Mouse (Mus musculus) regulatory T cell (primary cell): ENCODE data around the gene Tspan3.

ENCODE experiments used
- in situ Hi-C: fragments of 300-600 bp; cut with MboI, MseI; formaldehyde crosslinking; loops from one replicate; pipeline ENCODE4 v1.15.1; 2025; ENCODE audit warnings: high pct_unique_total_duplicates

Gene Tspan3

GRCm38 (mm10) chr9:56165377-56165776, at the start of gene Tspan3:
TSS of gene Tspan3 (minus strand) at chr9:56165477.
- in situ Hi-C loops, result no loop called here

DNA sequence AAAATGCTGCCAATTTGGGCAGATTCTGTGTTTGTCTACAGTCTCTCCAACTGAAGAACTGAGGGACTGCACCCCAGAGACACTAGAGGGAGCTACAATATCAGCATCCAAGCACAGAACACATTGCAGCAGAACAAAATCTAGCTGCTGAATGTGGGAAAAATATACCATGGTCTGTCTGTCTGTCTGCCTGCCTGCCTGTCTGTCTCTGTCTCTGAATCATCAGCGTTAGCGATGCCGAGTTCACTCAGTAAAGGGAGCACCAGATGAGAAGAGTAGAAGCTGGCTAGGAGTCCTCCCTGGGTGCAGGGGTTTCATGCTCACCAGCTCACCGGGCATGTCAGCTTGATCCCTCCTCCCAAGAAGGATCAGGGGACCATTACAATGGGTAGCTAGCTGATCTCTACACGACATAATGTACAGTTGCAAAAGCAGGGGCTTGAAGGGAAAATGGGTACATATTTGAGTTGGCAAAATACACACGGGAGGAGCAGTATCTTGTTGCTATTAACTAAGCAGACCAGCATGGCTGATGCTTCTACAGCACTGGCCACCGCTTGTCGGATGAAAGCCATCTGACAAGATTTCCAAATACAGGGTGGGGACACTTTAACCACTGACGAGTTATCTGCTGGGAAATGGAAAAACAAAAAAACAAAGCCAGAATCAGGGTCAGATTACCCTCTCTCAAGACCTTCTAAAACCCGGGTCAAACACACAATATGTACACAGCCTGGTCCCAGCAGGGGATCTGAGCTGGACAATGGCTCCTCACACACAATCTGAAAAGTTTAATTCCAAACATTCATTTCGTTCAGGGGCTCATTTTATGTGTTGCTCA, 48.4 kb upstream of the Tspan3 start:
- in situ Hi-C loops, result no loop called here

- in situ Hi-C loops, result loop anchor here (5.0 kb wide), 1 partner anchor 343 kb away; no protein-coding TSS in a partner anchor
These were observed 43.5 kb upstream of the Tspan3 start for GRCm38 (mm10) chr9:56208817-56209216.

GRCm38 (mm10) chr9:56207516-56207915, 42.2 kb upstream of the Tspan3 start:
- in situ Hi-C loops, result loop anchor here (5.0 kb wide), 1 partner anchor 345 kb away; no protein-coding TSS in a partner anchor

DNA sequence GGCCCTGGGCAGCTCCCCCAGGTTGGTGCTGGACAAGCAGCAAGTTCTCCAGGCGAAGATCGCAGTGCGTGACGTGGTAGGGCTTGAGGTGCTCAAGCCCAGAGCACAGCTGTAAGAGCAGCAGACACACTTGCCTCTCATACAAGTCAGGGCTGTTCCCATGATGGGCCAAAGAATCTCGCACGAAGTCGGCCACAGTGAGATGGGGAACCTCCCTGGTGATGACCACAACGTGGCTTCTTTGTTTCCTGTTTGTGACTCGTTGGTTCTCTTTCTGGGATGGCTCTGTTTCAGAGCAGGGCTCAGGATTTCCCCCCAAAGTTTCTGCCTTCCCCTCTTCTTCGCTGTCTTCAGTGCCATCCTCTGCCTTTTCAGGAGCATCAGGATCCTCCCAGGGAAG, 41.8 kb upstream of the Tspan3 start:
- in situ Hi-C loops, result loop anchor here (5.0 kb wide), 1 partner anchor 345 kb away; no protein-coding TSS in a partner anchor

DNA sequence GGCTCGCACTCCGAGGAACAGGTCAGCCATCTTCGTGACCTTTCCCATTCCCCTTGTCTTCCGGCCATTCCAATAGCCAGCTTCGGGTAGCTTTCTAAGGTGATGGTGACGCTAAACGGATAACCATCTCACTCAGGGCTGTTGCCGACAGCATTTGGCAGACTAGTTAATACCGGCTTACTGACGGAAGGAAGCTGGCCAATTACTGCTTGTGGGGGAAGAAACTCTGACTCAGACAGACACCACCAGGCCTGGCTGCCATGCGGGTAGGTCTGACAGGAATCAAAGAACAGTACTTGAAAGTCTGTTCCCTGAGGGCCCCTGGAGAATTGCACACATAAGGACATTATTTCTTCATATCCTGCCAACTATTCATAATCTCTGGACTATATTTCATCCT, 40.1 kb upstream of the Tspan3 start:
- in situ Hi-C loops, result loop anchor here (5.0 kb wide), 1 partner anchor 347 kb away; no protein-coding TSS in a partner anchor

DNA sequence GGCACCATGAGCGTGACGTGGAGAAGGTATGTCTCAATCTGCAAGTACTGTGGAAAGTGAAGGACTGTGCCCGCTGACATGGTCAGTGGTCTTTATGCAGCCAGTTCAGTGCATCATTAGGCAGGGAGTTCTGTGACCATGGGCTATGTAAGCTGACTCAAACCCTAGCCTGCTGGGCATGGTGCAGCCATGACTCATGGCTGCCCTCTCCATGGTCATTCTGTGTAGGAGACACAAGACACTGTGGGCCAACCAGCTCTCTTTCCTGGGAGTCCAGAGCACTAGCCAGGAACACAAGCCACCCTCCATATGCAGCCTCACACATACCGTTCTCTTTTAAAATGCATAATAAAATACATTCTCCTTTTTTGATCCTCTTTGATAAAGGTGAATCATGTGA, 39.0 kb upstream of the Tspan3 start:
- in situ Hi-C loops, result no loop called here

DNA sequence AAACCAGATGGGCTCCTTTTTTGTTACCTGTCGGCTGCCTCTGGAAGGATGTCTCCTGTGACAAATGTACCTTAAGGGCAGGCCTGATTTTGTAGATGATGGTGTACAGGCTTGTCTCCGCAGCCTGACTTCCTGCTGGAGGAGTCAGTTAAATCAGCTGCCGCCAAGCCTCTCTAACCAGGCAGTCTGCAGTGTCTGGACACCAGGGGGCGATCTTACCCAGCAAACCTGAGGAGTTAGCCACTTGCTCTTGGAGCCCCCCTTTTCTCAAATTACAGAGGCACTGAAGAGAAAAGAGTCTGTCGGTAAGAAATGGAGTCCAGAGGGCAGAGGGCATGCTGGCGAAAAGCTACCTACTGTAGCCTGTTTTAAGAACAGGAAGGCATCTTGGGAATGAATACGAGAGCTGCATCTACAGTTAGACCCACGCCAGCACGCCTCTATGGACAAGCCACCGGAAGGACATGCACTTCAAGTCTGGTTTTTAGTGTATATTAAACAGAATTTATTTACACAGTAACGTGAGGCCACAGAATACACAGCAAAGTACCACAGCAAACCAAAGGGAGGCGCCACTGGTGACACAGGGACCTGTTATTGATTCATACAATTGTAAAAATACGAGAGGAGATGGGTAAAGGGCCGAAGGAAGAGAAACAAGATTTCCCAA, 35.5 kb upstream of the Tspan3 start:
- in situ Hi-C loops, result no loop called here

DNA sequence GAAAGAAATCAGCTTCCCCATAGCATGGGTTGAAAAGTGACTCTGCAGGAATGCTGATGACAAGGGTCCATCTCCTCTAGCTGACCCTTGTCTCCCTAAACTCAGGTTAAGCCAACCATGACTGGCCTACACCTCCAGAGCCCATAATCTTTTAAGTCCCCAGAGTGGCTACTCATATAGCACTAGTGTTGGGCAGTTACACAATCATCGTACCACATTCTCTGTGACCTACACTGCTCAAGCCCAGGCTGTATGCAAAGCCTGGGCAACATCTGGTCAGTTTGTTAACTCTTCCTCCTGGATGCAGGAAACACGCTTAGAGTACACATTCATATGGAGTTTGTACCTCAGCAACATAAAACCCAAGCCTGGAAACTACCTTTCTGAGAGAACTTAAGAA, 34.9 kb upstream of the Tspan3 start:
- in situ Hi-C loops, result no loop called here

- in situ Hi-C loops, result no loop called here
These were observed 31.6 kb upstream of the Tspan3 start for GRCm38 (mm10) chr9:56196921-56197320.

- in situ Hi-C loops, result no loop called here
These were observed 29.9 kb upstream of the Tspan3 start for GRCm38 (mm10) chr9:56195193-56195592.

DNA sequence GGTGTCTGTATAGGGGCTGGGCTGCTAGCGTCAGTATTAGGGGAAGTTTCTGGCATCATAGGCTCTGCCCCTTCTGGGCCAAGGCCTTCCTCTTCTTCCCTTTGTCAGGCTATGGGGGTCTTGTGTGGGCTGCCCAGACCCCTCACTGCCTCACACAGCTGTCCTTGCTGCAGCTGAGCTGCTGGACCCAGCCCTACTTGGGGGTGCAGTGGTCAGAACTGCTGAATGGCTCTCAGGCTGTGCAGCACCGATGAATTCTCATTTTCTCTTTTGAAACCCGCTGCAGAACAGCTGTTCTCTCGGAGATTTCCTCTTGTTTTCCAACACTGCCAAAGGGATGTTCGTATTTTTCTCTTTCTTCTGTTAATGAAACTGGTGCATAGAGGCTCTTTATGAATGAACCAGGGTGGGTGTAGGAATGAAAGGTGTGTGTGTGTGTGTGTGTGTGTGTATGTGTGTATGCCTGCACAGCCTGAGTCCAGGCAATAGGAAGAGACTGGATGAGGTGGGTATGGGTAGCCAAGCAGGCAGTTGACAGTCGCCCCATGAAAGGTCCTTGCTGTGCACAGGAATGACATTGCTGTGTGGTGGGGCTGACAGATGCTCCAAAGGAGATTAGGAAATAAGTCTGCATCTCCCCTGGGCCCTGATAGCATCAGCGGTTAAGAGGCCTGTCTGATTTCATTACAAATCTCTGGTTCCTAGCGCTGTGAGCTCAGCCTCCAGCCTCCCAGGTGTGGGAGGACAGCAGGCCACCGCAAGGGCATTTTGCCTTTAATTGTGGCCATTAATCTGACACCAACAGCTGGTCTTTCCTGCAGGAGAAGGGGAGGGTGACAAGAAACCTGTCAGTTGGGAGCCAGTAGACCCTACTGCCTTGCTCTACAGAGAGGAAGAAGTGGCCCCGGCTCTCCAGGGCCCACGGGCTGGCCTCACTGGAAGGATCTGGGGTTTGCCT, 26.5 kb upstream of the Tspan3 start:
- in situ Hi-C loops, result no loop called here

DNA sequence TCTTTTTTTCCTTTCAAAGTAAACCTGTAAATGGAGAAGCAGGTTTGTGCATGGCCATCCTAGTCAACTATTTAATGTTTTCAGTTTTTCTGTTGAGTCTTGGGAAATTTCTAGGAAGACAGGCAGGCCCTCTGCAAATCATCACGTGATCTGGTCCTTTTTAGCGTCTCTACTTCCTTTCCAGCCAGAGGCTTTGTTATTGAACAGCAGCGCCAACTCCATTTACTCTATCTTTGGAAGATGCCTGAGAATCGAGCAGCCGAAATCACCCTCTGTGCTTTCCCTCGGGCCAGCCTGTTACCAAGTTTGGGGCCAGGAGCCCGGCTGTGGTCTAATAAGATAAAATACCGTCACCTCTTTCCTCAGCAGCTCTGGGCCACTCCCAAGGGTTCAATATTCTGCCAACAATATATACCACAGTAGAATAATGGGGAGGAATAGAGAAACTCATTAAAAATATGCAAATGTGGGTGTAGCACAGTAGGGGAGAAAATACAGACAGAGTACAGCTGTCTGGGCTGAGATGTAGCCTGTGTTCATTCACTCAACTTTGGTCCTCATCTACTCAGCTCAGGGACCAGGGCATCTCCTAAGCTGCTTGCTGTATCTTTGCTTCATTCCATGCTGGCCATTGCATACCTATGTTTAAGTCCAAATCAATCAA, 15.0 kb upstream of the Tspan3 start:
- in situ Hi-C loops, result no loop called here

DNA sequence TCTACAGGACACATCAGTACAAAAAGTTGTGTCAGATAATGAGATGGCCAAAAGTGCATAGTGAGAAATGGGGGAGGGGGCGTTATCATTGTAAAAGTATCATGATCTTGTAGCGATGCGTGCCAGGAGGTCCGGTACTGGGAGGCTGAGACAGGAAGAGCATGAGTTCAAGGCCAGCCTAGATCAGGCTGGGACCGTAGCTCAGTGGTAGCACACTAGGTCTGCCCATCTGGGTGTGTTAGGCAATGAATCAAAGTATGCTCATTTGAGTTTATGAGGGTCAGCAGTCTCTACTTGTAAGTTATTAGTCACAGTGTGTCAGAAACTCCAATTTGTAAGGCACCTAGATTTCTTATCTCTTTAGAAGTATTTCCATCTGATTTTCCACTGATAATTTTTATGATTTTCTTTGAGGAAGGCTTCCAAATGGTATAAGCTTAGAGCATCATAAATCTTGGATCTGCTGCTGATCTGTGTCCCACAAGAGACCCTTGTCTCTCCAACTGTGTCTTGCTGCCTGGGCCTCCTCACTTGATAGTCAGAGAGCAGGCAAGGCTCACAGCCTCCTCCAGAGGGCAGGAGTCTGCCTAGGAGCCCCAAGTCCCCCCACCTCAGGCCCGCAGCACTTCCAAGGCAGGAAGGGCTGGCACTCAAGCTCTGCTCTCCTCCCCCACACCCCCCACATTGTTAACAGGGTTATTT, 14.3 kb upstream of the Tspan3 start:
- in situ Hi-C loops, result no loop called here

DNA sequence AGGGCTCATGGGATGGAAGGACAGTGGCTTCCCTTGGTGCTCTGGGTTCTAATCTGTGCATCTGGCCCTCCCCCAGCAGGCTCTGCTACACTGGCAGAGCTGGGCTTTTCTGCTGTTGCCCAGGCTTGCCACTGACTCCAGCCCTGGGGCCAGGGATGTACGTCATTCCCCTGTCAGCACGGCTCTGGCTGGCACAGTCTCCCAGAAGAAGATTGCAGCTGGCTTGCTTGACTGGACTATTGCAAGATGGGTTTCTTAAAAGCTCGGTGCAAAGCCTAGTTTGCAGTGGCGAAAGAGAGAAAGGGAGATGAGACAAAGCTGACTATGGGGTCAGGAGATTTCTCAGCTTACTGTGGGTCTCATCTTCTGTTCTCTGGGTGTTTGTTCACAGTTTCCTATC, 12.1 kb upstream of the Tspan3 start:
- in situ Hi-C loops, result no loop called here

GRCm38 (mm10) chr9:56175316-56175715, 10.0 kb upstream of the Tspan3 start:
- in situ Hi-C loops, result no loop called here

- in situ Hi-C loops, result no loop called here
These were observed 2.4 kb upstream of the Tspan3 start for GRCm38 (mm10) chr9:56167690-56168089.

DNA sequence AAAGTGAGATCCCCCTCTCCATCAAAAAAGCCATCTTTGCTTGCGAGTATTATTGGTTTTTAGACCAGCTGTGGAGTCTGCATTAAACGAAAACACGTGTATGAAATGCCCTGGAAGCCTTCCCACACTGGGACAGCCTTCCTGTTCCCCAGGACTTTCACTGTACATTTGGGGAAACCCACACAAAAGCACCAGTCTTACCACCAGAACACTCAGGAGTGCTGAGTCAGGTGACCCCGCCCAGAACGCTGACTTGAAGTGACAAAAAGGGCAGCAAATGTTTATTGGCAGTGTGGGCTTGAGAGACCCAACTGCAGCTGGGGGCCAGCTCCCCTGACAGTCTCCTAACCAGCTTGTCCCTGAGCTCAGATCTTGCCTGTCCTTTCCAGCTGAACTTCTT, 884 bp upstream of the Tspan3 start:
- in situ Hi-C loops, result no loop called here

DNA sequence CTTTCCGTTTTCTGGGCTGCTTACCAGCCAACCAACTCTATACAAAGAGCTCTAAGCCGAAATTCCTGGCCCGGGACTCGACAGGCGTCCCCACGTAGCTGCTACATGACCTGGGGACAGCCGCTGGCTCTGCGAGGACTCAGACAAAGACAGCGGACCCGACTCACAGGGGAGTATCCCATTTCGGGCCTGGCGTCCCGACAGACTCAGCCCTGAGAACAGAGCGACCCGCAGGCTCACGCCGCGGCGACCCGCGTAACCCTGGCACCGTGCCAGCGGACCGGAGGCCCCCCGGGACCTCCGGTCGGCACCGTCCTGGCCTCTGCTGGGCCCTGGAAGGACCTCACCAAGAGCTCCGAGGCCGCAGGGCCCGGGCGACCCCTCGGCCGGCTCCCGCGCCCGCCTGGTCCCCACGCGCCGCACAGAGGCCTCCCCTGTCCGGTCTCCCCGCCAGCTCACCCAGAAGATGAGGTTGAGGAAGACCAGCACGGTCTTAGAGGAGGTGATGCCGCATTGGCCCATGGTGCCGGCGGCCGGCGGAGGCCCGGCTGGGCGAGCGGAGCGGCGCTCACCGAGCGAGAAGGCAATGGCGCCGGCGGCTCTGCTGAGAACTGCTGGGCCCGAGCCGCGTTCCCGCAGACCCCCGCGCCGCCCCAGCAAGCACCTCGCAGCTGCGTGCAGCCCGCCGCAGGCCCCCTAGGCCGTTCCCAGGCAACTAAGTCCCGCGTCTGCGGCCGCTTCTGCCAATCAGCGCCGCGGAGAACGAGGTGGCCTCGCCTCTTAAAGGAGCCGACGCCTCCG, 4.7 kb downstream of the Tspan3 start:
- in situ Hi-C loops, result no loop called here

DNA sequence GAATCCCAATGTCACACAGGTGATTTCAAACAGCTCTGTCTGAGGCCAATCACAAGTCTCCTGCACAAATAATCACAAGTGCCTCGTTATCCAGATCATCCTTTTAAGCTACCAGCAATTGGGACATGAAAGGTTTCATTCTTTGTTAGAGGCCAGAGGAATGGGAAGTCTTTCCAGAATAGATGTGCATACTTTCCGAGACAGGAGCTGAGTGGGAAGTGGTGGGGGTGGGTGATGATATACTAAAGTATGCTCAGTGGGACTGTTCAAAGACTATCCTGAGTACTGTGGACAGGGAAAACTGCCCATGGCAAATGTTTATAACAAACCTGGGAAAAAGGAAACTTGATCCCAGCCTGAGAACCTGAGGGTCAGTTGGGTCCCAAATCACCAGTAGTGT, 5.8 kb downstream of the Tspan3 start:
- in situ Hi-C loops, result no loop called here
